ENCODE assay signal across 10 mouse cellular contexts in the genomic region with DNA sequence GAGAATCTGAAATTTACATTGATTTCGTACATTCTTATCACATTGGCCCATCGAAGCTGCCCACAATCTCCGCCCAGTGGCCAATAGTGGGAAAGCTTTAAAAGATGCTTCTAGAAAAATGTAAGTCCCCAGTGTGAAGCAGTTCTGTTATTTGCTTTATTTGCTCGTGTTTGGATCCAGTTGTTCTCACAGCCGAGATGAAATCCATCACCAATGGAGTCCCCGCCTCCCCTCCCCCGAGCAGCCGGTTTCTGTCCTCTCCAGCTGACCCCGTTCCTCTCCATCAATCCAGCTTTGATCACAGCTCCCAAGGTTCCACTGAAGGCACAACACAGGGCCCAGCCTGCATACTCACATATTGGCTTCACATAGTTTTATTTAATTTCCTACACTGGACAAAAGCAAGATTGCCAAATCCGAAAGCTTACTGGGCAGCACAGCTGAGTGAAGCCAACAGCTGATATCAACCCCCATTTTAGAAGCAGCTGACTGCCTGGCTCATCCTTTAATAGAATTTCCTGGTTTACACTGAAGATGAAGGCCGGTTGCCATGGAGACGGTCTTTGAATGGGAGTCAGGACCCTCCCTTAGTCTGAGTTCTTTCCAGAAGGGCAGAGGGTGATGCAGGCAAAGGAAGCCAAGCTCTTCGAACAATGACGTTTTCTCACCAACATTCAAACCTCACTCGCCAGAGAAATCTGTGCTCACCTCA.
A peak's percentile ranks its signal among the peaks of the same experiment; 100 is the strongest.
DNase-seq lines count a peak whose midpoint lies in the region; ATAC-seq and TF ChIP-seq lines count a peak whose summit lies in the region.
"Had no signal": no experiment of that assay in that cellular context is flagged by ENCODE, and none has a peak within 500 bp of the region (broad histone marks: within the 10 kb centered on the region; RNA-seq: fewer than 3 reads in every experiment).

No protein-coding gene starts in this region.

- no peaks in the 10 kb centered on the region for H3K9me3 ChIP-seq in hindbrain, embryonic 12.5 days (replicated peaks)

- no peak overlapping the region for H3K27ac ChIP-seq in left cerebral cortex, adult 2 months
- H3K27ac ChIP-seq in hindbrain, embryonic 12.5 days = peak overlapping the region; percentile 89
- H3K27ac ChIP-seq: macrophage had no signal

- H3K36me3 ChIP-seq in hindbrain, embryonic 12.5 days = no peaks in the 10 kb centered on the region

- peaks cover 9% of the 10 kb centered on the region for H3K4me1 ChIP-seq in hindbrain, embryonic 12.5 days

- ATAC-seq in hindbrain, embryonic 12.5 days (ENCODE audit: low FRiP score) = peak; percentile 85
- ATAC-seq: Patski had no signal

- no peaks in the 10 kb centered on the region for H3K27me3 ChIP-seq in hindbrain, embryonic 12.5 days
- H3K27me3 ChIP-seq: Patski had no signal

- H3K4me2 ChIP-seq in hindbrain, embryonic 12.5 days (replicated peaks) = peak overlapping the region; percentile 1; the same call in 1 of the 2 replicates

- no peak for DNase-seq in left cerebral cortex, adult 2 months (ENCODE audit: extremely low spot score in 1 of 2, low spot score in 2 of 2)
- no peak for DNase-seq in left cerebral cortex, postnatal 36 days (ENCODE audit: low spot score in 2 of 2)
- peak; percentile 87 for DNase-seq in embryo, embryonic 11 days
- peak; percentile 72 for DNase-seq in neural tube, embryonic 10.5 days (ENCODE audit: extremely low spot score, low spot score)
- DNase-seq in gastrocnemius, adult 18-20 months (ENCODE audit: low spot score) = no peak
- no peak for DNase-seq in testis, postnatal 10 days (ENCODE audit: low spot score)
- DNase-seq in heart, postnatal 4 days = no peak

- TF ChIP-seq CTCF in left cerebral cortex, adult 2 months (IDR thresholded peaks at IDR 0.05) = peak; percentile 4

- H3K4me3 ChIP-seq in left cerebral cortex, adult 2 months = no peak overlapping the region
- H3K4me3 ChIP-seq in hindbrain, embryonic 12.5 days = no peak overlapping the region

- 40% methylated on average over 15 of the region's 15 CpGs for WGBS in hindbrain, embryonic 12.5 days

- H3K9ac ChIP-seq in hindbrain, embryonic 12.5 days = no peak overlapping the region

- intact Hi-C loops in left cerebral cortex, adult 2 months (cut with DNase I) = no loop called here
- intact Hi-C loops in left cerebral cortex, postnatal 36 days (cut with DNase I) = no loop called here

Comparison
In these comparisons a context has a peak if more than half of its experiments do, and no peak if none do; other contexts are left out.
1. DNase-seq: peak in embryo, embryonic 11 days (single experiment) and neural tube, embryonic 10.5 days (single experiment); none in left cerebral cortex, adult 2 months (0 of 2), left cerebral cortex, postnatal 36 days (0 of 2), gastrocnemius, adult 18-20 months (single experiment), testis, postnatal 10 days (single experiment) and heart, postnatal 4 days (single experiment).